Comparison of ENCODE assay signal across 20 mouse cellular contexts in genomic region chr15:72283846-72284245, GRCm38 (mm10).
A peak's percentile ranks its signal among the peaks of the same experiment; 100 is the strongest.
DNase-seq lines count a peak whose midpoint lies in the region; ATAC-seq lines count a peak whose summit lies in the region.
"Had no signal": no experiment of that assay in that cellular context is flagged by ENCODE, and none has a peak within 500 bp of the region (broad histone marks: within the 10 kb centered on the region; RNA-seq: fewer than 3 reads in every experiment).

No protein-coding gene starts in this region.

- no peaks in the 10 kb centered on the region for H3K27me3 ChIP-seq in hindbrain, embryonic 13.5 days
- H3K27me3 ChIP-seq in hindbrain, embryonic 16.5 days (replicated peaks; ENCODE audit: control insufficient read depth, insufficient read depth, low read length), result no peaks in the 10 kb centered on the region
- no peaks in the 10 kb centered on the region for H3K27me3 ChIP-seq in midbrain, embryonic 14.5 days (ENCODE audit: control insufficient read depth, insufficient read depth, low read length)
- no peaks in the 10 kb centered on the region for H3K27me3 ChIP-seq in midbrain, embryonic 15.5 days (replicated peaks)
- H3K27me3 ChIP-seq: embryonic facial prominence, embryonic 15.5 days; heart, embryonic 13.5 days had no signal

- peaks cover 12% of the 10 kb centered on the region; the same call in 1 of the 2 replicates for H3K9me3 ChIP-seq in hindbrain, embryonic 13.5 days
- H3K9me3 ChIP-seq in hindbrain, embryonic 16.5 days (ENCODE audit: control insufficient read depth, low read length), result no peaks in the 10 kb centered on the region
- H3K9me3 ChIP-seq in midbrain, embryonic 14.5 days (ENCODE audit: control insufficient read depth, low read length), result peaks cover 5% of the 10 kb centered on the region; the same call in 1 of the 2 replicates
- no peaks in the 10 kb centered on the region; the same call in 1 of the 2 replicates for H3K9me3 ChIP-seq in midbrain, embryonic 15.5 days
- H3K9me3 ChIP-seq: embryonic facial prominence, embryonic 15.5 days had no signal

- no peak overlapping the region for H3K4me3 ChIP-seq in hindbrain, embryonic 13.5 days
- no peak overlapping the region for H3K4me3 ChIP-seq in hindbrain, embryonic 16.5 days (ENCODE audit: low read length)
- no peak overlapping the region for H3K4me3 ChIP-seq in midbrain, embryonic 14.5 days (replicated peaks; ENCODE audit: low read depth, low read length)
- H3K4me3 ChIP-seq in midbrain, embryonic 15.5 days, result no peak overlapping the region
- H3K4me3 ChIP-seq: embryonic facial prominence, embryonic 15.5 days; erythroblast, embryonic 14.5 days; forebrain, embryonic 10.5 days; gastrocnemius, adult 2 months; heart, embryonic 13.5 days had no signal

- H3K27ac ChIP-seq in hindbrain, embryonic 13.5 days, result 0 out of 2 replicates have a peak overlapping the region, but pooled peaks have one; percentile 18
- no peak overlapping the region for H3K27ac ChIP-seq in hindbrain, embryonic 16.5 days (ENCODE audit: low read depth, low read length)
- peak overlapping the region; percentile 20; the same call in 1 of the 2 replicates for H3K27ac ChIP-seq in midbrain, embryonic 14.5 days (replicated peaks; ENCODE audit: low read depth, low read length)
- no peak overlapping the region for H3K27ac ChIP-seq in midbrain, embryonic 15.5 days
- H3K27ac ChIP-seq: embryonic facial prominence, embryonic 15.5 days; forebrain, embryonic 10.5 days; gastrocnemius, adult 2 months; heart, embryonic 13.5 days had no signal

- 47% methylated on average over 1 of the region's 1 CpGs for WGBS in hindbrain, embryonic 13.5 days
- 27% methylated on average over 1 of the region's 1 CpGs for WGBS in hindbrain, embryonic 16.5 days
- WGBS in midbrain, embryonic 14.5 days, result 28% methylated on average over 1 of the region's 1 CpGs
- 30% methylated on average over 1 of the region's 1 CpGs for WGBS in midbrain, embryonic 15.5 days

- H3K4me2 ChIP-seq in hindbrain, embryonic 13.5 days, result no peak overlapping the region
- H3K4me2 ChIP-seq in hindbrain, embryonic 16.5 days (ENCODE audit: low read length), result no peak overlapping the region
- H3K4me2 ChIP-seq in midbrain, embryonic 14.5 days (ENCODE audit: low read length), result no peak overlapping the region
- H3K4me2 ChIP-seq in midbrain, embryonic 15.5 days, result no peak overlapping the region
- H3K4me2 ChIP-seq: embryonic facial prominence, embryonic 15.5 days; heart, embryonic 13.5 days had no signal

- DNase-seq in midbrain, embryonic 14.5 days, result peak; percentile 53
- peak; percentile 95 for DNase-seq in Muller cell, postnatal 12 days (ENCODE audit: inconsistent ontology term)
- DNase-seq in ZHBTc4 (ENCODE audit: low read depth, low spot score), result peak; percentile 1
- no peak for DNase-seq in ovary, postnatal 14 days (ENCODE audit: low spot score)
- DNase-seq in spleen, adult 18-20 months, result no peak
- DNase-seq: adrenal gland, postnatal 10 days; cerebellum, adult 18-20 months; cerebellum, postnatal 25 days; gastrocnemius, adult 2 months; gastrocnemius, postnatal 36 days; heart, adult 11 months; heart, postnatal 36 days had no signal

- H3K36me3 ChIP-seq in hindbrain, embryonic 13.5 days, result no peaks in the 10 kb centered on the region
- H3K36me3 ChIP-seq in hindbrain, embryonic 16.5 days (ENCODE audit: control insufficient read depth, insufficient read depth, low read length), result no peaks in the 10 kb centered on the region
- H3K36me3 ChIP-seq in midbrain, embryonic 14.5 days (ENCODE audit: control insufficient read depth, insufficient read depth, low read length), result no peaks in the 10 kb centered on the region
- no peaks in the 10 kb centered on the region for H3K36me3 ChIP-seq in midbrain, embryonic 15.5 days (replicated peaks)
- H3K36me3 ChIP-seq: embryonic facial prominence, embryonic 15.5 days; forebrain, embryonic 10.5 days; heart, embryonic 13.5 days had no signal

- peaks cover 12% of the 10 kb centered on the region for H3K4me1 ChIP-seq in hindbrain, embryonic 13.5 days (replicated peaks)
- H3K4me1 ChIP-seq in hindbrain, embryonic 16.5 days (ENCODE audit: control insufficient read depth, insufficient read depth, low read depth, low read length), result peaks cover 2% of the 10 kb centered on the region; the same call in 1 of the 2 replicates
- no peaks in the 10 kb centered on the region for H3K4me1 ChIP-seq in midbrain, embryonic 14.5 days (ENCODE audit: control insufficient read depth, insufficient read depth, low read length)
- H3K4me1 ChIP-seq in midbrain, embryonic 15.5 days, result no peaks in the 10 kb centered on the region
- H3K4me1 ChIP-seq: embryonic facial prominence, embryonic 15.5 days; heart, embryonic 13.5 days had no signal

- no peak overlapping the region for H3K9ac ChIP-seq in hindbrain, embryonic 13.5 days
- H3K9ac ChIP-seq in hindbrain, embryonic 16.5 days (ENCODE audit: low read depth, low read length), result no peak overlapping the region
- no peak overlapping the region for H3K9ac ChIP-seq in midbrain, embryonic 14.5 days (replicated peaks; ENCODE audit: low read length)
- H3K9ac ChIP-seq in midbrain, embryonic 15.5 days, result no peak overlapping the region
- H3K9ac ChIP-seq: embryonic facial prominence, embryonic 15.5 days; heart, embryonic 13.5 days had no signal

- ATAC-seq in hindbrain, embryonic 13.5 days (ENCODE audit: low FRiP score), result no peak
- no peak for ATAC-seq in hindbrain, embryonic 16.5 days
- ATAC-seq in midbrain, embryonic 14.5 days (ENCODE audit: low FRiP score, low TSS enrichment), result no peak
- no peak for ATAC-seq in midbrain, embryonic 15.5 days (replicated peaks)
- ATAC-seq: forebrain, embryonic 14.5 days had no signal

Comparison
In these comparisons a context has a peak if more than half of its experiments do, and no peak if none do; other contexts are left out.
1. H3K27ac ChIP-seq: peak in hindbrain, embryonic 13.5 days (single experiment) and midbrain, embryonic 14.5 days (single experiment); none in hindbrain, embryonic 16.5 days (single experiment) and midbrain, embryonic 15.5 days (single experiment).
2. DNase-seq: peak in midbrain, embryonic 14.5 days (single experiment), Muller cell, postnatal 12 days (single experiment) and ZHBTc4 (single experiment); none in ovary, postnatal 14 days (single experiment) and spleen, adult 18-20 months (0 of 2).